Mouse (Mus musculus) R1 (cell line): ENCODE data around the gene Fndc9.
A peak's percentile ranks its signal among the peaks of the same experiment; 100 is the strongest.

ENCODE experiments used
- DNase-seq: peaks from one replicate; pipeline ENCODE4 v3.0.0-alpha.2; 2018; ENCODE audit warnings: low read depth, low spot score

Fndc9 gene

DNA sequence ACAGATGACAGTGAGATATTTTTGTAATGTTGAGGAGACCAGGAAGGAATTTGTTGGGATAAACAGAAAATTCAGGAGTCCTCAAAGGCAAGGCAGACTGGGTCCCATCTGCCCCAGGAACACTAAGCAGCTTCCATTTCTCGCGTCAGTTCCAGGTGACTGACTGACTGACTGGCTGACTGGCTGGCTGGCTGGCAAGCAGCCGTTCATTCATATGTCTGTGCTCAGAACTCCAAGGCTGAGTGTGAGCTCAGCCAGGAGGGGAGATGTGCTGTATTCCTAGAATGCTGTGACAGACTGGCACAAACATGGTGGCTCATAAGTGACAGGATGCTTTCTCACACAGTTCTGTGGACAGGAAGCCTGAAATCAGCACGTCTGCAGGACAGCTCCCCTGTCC lies 1.4 kb upstream of the Fndc9 start:
- no peak for DNase-seq

DNA sequence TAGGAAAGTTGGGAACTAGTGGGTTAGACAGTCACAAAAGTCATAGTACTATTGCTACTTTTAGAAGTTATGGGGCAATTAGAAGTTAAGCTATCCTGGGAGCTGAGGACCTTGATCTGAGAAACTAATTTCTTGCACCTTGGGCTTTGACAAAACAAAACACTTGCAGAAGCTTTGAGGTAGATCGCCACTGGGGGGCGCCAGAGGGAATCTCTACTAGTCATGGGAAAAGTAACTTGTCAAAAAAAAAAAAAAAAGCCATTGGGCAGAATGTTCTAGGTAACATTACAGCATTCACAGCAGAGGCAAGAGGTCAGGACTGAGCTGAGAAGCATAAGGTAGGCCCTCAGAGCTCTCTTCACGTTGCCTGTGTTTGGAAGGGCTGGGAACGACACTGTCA lies 1.6 kb downstream of the Fndc9 start:
- DNase-seq: peak; percentile 78

DNA sequence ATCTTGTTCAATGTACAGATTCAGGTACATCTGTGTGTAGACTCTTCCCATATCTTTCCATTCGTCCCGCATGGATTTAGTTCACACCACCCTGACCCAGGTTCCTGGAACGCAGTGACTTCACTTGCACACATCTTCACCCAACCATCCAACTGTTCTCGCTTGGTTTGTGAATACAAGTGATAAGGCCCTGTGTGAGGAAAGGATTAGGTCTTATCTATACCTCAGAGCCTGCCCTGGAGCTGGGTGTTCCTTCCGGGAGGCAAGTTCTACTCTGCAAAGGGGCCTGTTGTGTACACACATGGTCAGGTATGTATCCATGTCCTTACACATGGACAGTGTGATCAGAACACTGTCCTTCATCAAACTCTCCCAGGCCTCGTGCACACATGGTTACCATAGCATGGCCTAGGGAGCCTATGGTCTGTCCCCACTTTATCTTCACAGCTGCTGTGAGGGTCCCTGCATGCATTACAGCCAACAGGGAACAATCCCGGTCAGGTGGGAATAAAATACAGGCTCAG lies 5.9 kb downstream of the Fndc9 start:
- DNase-seq: no peak

DNA sequence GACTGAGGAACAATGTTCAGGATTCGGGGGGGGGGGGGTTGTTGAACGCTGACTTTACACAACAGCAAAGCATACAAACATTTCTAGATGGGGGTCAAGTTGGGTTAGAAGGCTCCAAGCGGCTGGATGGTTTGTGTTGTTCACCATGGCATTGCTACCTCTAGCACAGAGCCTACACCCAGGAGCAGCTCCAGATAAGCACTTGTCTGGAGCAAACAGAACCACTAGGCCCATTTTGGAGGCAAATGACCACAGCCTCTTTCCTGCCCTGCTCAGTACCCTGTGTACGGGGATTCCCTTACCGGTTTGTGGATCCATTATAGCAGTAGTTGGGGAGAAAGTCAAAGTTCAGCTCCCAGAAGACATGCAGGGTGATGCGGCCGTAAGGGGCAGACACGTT lies 6.7 kb downstream of the Fndc9 start:
- no peak for DNase-seq

DNA sequence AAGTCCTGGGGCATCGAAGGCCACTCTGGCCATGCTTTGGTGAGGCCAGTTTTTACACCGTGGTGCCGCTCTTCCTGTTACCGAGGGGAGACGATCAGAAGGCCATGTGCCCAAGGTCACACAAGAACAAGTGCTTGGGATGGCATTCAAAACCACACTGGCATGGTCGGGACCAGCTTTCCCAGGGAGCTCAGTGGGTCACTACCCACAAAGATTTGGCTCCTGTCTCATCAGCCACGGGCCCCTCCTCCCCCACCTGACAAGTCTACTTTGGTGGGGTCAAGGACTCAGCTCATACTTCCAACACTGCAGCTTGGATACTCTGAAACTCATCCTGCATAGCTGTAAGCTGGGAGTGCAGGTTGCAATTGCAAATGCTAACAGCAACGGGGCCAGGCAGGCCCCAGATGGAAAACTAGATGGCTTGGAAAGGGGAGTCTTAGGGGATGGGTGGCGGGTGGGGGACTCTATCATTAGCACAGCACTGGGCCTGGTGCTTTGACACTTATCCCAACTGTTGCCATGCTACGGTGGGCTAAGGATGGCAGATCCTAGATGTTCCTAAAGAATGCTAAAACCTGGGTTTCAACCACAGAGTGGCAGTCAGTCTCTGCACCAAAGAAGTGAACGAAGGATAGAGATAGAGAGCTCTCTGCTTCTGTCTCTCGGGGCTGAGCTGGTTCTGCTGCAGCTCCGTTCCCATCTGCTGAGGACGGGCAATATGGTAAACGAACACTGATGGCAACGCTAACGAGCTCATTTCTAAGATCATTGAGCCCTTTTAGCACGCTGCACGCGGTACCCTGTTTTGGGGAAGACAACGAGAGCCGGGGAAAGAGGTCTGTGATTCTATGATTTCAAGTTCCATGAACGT lies 9.6 kb downstream of the Fndc9 start:
- DNase-seq: no peak

DNA sequence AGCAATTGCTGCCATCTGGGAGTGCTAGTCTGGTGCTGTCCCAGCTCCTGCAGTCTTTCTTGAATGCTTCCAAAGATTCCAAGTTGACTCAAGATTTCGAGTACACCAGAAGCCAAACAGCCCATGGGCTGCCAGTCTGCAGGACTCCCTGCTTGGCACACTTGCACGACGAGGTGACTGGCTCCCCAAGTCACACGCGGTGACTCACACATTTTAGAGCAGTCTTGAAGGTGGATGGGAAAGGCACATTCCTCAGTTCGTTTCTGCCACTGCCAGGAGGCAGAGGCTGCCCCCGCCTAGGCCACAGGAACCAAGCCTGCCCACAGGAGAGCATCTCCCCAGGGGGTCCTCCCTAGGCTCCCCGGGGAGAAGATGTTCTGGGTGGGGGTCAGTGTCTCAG lies 10.6 kb downstream of the Fndc9 start:
- peak; percentile 23 for DNase-seq

DNA sequence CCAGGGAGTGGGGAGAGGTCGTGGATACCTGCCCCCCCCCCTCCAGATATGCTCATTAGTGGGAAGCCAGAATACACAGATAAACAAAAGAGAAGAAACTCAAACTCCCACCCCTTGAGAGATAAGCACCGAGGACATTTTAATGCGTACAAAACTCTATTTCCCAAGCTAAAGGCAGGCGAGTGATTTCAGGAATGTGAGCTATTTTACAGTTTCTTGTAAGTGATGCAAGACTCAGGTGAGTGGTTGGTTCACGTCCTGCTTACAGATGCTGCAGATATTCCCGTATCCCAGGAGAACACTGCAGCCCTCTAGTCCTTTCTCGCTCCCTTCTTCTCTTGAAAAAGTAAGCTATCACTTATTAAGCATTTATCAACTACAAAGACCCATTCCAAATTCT lies 11.1 kb downstream of the Fndc9 start:
- peak; percentile 23 for DNase-seq

DNA sequence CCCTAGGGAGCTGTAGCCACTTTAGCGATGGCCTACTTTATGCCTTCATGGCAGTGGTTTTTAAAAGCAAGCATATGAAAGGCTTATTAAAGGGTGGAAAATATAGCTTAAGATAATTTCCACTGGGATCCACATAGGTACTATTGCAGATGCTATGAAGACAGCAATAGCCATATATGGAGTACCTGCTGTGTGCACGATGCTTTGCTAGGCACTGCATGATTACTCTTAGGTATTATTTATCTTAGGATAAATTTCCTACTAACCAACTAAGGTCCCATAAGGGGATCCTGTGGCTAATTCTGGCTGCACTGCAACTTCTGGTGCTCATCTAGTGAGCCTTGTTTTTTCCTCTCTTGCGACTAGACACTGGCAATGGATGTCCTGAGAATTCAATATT lies 13.0 kb downstream of the Fndc9 start:
- no peak for DNase-seq

DNA sequence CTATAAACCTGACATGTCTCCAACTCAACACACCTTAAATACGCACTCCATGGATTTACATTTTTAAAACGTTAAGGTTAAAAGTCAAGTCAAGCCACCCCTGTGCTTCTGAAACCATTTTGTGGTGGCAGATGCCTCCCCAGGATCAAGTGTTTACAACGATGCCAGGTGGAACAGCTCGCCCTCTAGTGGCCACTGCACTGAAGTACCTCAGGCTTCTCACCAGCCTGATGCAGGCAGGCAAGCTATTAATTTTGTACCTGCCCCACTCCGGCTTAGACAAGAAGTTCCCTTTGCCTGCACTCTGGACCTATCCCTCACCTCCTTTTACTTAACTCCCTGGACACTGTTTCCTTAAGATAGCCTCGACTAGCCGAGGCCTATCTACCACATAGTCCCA lies 16.7 kb downstream of the Fndc9 start:
- peak; percentile 69 for DNase-seq

DNA sequence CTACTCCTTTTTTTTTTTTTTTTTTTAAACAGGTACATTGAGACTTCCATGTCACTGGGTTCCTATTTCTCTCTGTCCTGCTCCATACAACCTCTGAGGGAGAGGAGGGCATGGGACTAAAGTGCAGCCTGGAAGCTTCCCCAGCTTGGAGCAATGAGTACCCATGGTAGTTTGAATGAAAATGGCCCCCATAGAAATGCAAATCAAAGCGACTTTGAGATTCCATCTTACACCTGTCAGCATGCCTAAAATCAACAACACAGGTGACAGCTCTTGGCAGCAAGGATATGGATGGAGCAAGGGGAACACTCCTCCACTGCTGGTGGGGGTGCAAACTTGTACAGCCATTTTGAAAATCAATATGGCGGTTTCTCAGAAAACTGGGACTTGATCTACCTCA lies 20.0 kb downstream of the Fndc9 start:
- DNase-seq: peak; percentile 81

DNA sequence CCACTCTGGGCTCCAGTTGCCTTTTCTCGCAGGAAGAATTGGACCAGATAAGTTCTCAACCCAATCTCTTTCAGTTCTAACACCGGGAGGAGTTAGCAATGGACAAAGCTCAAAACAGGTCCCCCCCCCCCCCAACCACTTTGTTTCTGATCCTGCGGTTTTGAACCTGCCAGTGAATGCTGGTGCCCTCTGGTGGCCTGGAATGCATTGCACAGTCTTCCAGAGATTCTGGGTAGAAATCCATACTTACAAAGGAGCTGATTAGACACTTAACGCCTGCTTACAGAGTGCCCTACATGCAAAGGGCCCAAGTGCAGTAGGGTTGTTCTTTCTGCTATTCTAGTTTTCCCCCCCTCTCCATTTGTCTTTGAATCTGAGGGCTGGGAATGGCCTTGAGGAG lies 22.9 kb downstream of the Fndc9 start:
- DNase-seq: peak; percentile 67

DNA sequence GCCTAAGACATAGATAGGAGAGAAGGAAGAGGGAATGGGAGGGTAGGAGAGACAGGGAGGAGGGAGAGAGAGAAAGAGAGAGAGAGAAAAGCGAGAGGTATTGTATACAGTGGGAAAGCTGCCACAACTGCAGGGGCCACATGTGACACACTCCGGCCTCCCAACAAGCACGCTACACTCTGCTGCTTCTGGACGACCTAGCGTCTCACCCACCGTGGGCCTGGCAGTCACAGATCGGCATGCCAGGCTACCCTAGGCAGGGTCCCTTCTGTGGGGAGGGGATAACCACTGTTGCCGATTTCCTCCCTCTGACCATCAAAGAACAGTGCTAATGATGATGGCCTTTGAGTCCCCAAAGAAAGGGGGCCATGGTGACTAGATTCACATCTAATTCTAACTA lies 23.4 kb downstream of the Fndc9 start:
- DNase-seq: no peak

DNA sequence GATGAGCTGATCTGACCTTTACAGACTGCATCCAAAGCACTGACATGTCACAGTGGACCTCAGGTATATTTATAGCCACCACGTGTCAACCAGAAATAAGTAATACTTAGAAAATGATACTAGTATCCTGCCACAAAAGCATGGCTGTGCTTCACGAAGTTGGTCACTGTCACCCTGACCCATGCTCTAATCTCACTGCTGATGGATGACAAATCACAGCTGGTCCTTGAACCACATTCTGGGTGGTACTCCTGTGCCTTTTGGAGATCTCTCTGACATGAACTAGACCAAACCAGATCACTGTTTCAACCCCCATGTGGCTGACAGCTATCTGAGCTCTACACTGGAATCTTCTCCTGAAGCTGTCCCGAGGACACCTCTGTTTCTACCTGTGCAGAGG lies 27.5 kb downstream of the Fndc9 start:
- no peak for DNase-seq

DNA sequence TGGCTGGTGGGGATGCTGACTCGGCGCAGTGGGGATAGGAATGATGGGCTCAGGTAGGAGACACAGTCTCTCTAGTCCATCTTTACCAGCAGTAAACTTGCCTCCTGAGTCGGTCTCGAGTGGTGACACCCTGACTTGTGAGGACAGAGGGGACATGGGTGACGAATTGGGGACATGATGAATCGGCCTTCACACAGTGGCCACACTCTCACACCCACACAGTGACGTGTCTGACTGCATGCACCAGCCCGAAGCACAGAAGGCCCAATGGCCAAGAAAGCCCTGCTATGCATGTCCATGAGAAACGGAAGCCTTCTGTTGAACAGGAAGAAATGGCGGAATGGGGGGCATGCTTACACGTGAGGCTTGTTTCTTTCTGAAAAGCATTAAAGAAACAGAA lies 28.0 kb downstream of the Fndc9 start:
- DNase-seq: no peak

DNA sequence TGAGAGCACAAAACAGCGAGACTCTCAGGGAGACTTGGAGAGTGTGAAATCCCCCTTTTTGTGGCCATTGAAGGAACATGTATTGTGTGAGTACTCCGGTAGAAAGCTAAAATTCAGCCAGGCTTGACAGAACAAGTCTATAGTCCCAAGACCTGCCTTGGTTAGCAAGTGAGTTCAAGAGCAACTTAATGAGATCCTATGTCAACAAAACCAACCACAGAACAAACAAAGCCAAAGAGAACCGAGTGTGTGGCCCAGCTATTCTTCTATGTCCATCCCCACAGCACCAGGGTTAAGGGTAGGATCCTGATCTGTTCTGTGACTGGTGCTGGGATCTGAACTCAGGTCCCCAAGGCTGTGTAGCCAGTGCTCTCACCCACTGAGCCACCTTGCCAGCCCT lies 29.3 kb downstream of the Fndc9 start:
- DNase-seq: no peak

DNA sequence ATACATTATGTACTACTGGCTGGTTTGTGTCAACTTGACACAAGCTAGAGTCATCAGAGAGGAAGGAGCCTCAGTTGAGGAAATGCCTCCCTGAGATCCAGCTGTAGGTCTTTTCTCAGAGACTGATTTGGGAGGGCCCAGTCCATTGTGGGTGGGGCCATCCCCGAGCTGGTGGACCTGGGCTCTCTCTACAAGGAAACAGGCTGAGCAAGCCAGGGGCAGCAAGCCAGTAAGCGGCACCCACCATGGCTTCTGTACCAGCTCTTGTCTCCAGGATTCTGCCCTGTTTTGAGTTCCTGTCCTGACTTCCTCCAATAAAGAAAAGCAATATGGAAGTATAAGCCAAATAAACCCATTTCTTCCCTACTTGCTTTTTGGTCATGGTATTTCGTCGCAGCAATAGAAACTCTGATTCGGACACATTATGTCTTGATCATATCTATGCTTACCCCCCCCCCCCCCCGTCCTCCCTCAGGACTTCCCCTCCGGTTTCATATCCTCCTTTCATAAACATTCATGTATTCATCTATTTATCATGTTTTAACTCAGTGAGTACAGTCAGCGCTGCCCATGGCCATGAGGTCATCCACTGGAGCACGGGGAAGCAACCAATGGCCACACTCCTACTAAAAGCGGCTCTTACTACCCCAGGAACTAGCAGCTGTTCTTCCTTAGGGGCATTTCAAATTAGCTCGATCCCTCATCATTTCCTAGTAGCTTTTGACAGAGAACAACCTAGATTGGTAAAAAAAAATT lies 29.9 kb downstream of the Fndc9 start:
- DNase-seq: no peak

DNA sequence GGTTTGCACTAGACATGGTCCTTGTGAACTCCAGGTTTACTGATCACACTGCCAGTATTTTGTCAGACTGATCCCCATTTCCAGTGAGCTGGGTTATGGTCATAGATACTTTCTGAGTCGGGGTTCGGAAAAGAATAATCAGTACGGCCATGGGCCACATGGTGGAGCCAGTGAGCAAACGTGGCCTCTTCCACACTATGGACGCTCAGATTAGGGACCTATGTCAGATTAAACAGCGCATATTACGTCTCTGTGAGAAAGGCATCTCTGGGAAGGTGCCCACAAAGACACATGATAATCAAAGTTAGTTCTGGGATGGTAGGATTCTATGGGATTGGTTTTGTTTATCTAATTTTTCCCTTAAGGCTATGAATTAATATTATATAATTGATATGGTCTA lies 33.7 kb downstream of the Fndc9 start:
- peak; percentile 50 for DNase-seq

DNA sequence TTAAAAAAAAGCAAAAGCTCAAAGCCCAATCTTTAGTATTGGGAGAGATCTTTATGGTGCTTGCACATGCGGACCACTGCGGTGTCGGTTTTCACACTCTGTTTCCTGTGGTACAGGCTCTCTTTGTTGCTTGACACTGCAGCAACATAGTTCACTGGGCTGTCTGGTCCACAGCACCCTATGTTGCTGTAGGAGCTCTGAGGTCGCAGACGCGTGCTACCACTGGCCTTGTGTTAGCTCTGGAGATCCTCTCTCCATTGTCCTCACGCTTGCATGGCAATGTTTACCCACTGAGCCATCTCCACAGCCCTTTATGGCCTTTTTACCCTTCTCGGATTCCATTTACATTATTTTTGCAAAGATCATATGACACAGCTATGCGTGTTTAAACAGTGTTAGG lies 34.1 kb downstream of the Fndc9 start:
- no peak for DNase-seq

DNA sequence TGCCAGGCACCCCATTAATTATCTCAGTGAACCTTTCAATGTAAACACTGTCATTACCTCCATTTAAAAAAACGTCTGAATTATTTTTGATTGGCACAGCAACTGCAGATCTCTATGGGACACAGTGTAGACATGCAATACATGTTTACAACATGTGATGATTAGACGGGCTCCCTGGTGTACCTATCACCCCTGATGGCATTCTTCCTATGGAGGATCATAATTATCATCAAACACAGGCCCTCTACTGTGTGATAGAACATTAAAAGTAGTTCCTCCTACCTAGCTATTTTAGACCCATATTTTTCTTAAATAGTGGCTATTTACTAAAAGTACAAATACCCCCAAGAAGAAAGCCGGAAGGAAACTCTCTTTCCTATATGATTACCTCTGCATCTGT lies 34.6 kb downstream of the Fndc9 start:
- DNase-seq: no peak

DNA sequence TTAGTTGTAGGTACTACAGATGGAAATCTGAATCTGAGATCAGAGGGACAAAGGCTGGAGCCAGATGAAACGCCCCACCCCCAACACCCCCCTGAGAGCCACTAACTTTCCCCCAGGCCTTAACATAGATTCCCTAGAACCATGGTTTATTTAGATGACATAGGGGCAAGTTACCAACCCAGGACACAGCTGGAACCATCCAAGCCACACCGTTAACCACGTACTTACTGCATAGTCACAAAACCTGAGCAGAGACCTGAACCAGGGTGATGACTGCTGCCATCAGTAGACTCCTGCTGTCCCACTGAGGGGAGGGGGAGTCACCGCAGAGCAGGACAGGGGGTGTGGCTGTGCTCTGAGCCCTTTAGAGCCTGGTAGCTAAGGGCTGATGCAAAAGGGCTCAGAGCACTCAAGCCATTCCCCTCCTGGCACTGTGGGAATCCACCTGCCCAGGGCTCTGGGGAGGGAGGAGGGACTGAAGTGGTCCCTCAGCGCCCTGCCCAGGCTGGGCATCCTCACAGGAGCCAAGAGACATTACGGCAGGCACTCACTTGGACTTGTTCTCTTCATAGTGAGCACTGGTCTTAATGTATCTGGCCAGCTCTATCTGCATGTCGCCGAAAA lies 36.8 kb downstream of the Fndc9 start:
- DNase-seq: no peak

DNA sequence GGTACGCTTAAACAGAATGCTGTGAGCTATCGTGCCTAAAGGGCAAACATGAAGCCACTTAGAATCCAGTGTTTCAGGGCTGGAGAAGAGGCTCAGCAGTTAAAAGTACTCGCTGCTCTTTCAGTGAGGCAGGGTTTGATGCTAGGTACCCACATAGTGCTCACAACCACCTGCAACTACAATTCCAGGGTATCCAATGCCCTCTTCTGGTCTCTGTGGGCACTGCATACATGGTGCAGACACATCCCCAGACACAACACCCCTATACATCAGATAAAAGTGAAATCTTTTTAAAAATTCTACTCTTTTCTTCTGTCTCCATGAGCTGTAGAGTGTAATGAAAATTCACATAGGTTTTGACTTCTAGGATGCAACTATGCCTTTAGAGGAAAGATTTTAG lies 38.6 kb downstream of the Fndc9 start:
- no peak for DNase-seq

DNA sequence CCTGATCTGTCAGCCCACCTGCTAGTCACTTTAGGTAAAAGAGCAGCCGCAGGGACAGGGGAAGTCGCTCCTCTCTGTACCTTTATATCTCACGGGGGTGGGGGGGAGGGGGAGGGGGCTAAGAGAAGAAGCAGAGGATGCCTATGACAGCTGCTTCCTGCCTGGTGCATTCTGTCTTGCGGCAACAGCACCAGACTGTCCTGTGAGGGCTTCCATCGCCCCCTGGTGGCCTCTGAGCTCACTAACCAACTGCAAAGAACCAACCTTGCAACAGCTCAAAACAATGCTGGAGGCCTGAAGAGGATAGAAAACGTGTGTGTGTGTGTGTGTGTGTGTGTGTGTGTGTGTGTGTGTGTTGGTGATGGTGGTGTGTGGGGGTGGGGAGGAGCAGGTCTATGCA lies 40.0 kb downstream of the Fndc9 start:
- peak; percentile 85 for DNase-seq
